Mouse (Mus musculus) liver, embryonic 13.5 days (tissue): ENCODE measurements around the gene Magi2. TPM values are rescaled to one million over a fixed set of nuclear protein-coding genes. Genes with fewer than 3 reads are reported as not detected.

ENCODE experiments used
- ATAC-seq: fragments of 200-750 bp; cut with Nextera tagmentation; 2 replicates; pipeline ENCODE4 v1.8.0; 2017; ENCODE audit warnings: low read depth, mild to moderate bottlenecking, moderate number of reproducible peaks, moderate library complexity
- DNase-seq: peaks from one replicate; pipeline ENCODE4 v3.0.0; 2022
- H3K27ac ChIP-seq: fragments of 300-500 bp; sonication (generic); 2 replicates; pipeline ENCODE4 v1.5.1; 2015; ENCODE audit warnings: moderate library complexity, mild to moderate bottlenecking, inconsistent platforms
- H3K27me3 ChIP-seq: fragments of 300-500 bp; sonication (generic); 2 replicates; pipeline ENCODE4 v1.6.1; 2015; ENCODE audit warnings: mild to moderate bottlenecking, inconsistent platforms
- H3K36me3 ChIP-seq: fragments of 300-500 bp; sonication (generic); 2 replicates; pipeline ENCODE4 v1.6.1; 2015; ENCODE audit warnings: mild to moderate bottlenecking, inconsistent platforms
- H3K4me1 ChIP-seq: fragments of 300-500 bp; sonication (generic); replicated peaks from 2 replicates; pipeline ENCODE4 v1.6.1; 2015; ENCODE audit warnings: inconsistent platforms
- H3K4me2 ChIP-seq: fragments of 300-500 bp; sonication (generic); 2 replicates; pipeline ENCODE4 v1.6.1; 2015; ENCODE audit warnings: inconsistent platforms, mild to moderate bottlenecking, moderate library complexity
- H3K4me3 ChIP-seq: fragments of 300-500 bp; sonication (generic); replicated peaks from 2 replicates; pipeline ENCODE4 v1.5.1; 2015; ENCODE audit warnings: mild to moderate bottlenecking, inconsistent platforms
- H3K9ac ChIP-seq: fragments of 300-500 bp; sonication (generic); 2 replicates; pipeline ENCODE4 v1.6.1; 2015; ENCODE audit warnings: mild to moderate bottlenecking, inconsistent platforms
- H3K9me3 ChIP-seq: fragments of 300-500 bp; sonication (generic); replicated peaks from 2 replicates; pipeline ENCODE4 v1.6.1; 2016; ENCODE audit warnings: inconsistent platforms
- WGBS: fragments of 180-500 bp; shearing (Covaris S2); methylation state at CpG from one replicate; pipeline ENCODE4 v1.1.7; 2015; ENCODE audit not compliant: insufficient replicate concordance; 5-methylcytosine and 5-hydroxymethylcytosine counted together
- polyA plus RNA-seq: library from polyadenylated mRNA; unstranded; fragments of >200 nt; fragmentation: Nextera tagmentation; extraction: Ambion mirVana; gene quantifications from 2 replicates; pipeline ENCODE4 v1.2.1, GENCODE M21; 2015

The Magi2 gene
- polyA plus RNA-seq, 1 experiment from 2014 or later: 0.28 TPM

- Histone ChIP-seq H3K4me1 (no peaks in the 10 kb centered on the region), H3K27ac (no peak overlapping the region), H3K4me2 (no peak overlapping the region), H3K9ac (no peak overlapping the region), H3K4me3 (no peak overlapping the region), H3K27me3 (no peaks in the 10 kb centered on the region), H3K9me3 (no peaks in the 10 kb centered on the region), H3K36me3 (no peaks in the 10 kb centered on the region)
- ATAC-seq (no peak), DNase-seq (no peak)
- 64% methylated on average over 12 of the region's 12 CpGs for WGBS
Observed at GRCm38 (mm10) chr5:19746865-19747514, 520.2 kb downstream of the Magi2 start.

DNA sequence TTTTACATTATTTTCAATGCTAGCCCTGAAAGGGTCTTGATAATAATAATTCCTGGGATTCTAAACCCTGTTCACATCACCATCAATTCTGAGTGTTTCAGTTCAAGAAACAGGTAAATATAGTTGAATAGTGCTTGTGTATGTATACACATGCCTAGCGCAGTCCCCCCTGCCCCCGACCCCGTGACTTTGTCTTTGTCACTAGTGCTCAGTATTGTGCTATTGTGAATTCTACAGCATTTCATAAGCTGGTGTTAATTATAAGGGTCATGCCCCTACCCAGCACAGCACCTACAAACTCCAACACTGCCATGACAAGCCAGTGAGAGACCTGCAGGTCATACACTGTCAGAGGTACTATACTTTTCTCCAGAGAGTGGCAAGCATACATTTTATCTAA lies 520.8 kb downstream of the Magi2 start:
- WGBS: 69% methylated on average over 3 of the region's 3 CpGs
- DNase-seq: no peak
- Histone ChIP-seq H3K4me3 (no peak overlapping the region), H3K4me1 (no peaks in the 10 kb centered on the region), H3K9me3 (no peaks in the 10 kb centered on the region), H3K36me3 (no peaks in the 10 kb centered on the region), H3K27me3 (no peaks in the 10 kb centered on the region), H3K4me2 (no peak overlapping the region), H3K27ac (no peak overlapping the region), H3K9ac (no peak overlapping the region)
- ATAC-seq: no peak

DNA sequence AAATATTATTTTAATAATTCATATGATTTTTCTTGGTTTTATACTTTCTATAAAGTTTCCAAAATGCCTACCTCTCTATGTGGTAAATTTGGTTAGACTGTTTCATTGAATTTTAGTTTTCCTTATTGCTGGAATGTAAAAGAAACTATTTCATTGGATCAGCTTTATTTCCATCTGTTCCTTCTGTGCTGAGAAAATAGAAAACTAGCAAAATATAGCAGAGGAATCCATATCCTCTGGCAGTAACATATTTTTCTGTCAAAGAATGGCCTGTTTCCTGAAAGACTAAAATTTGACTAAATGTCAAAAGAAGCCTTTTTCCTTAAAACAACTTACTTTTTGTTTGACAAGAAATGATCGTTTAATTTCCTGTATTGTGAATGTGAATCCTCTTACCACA lies 552.4 kb downstream of the Magi2 start:
- 61% methylated on average over 1 of the region's 1 CpGs for WGBS
- Histone ChIP-seq H3K4me2 (no peak overlapping the region), H3K36me3 (no peaks in the 10 kb centered on the region), H3K4me1 (no peaks in the 10 kb centered on the region), H3K9me3 (no peaks in the 10 kb centered on the region), H3K4me3 (no peak overlapping the region), H3K27ac (no peak overlapping the region), H3K9ac (no peak overlapping the region), H3K27me3 (no peaks in the 10 kb centered on the region)
- no peak for DNase-seq
- no peak for ATAC-seq

DNA sequence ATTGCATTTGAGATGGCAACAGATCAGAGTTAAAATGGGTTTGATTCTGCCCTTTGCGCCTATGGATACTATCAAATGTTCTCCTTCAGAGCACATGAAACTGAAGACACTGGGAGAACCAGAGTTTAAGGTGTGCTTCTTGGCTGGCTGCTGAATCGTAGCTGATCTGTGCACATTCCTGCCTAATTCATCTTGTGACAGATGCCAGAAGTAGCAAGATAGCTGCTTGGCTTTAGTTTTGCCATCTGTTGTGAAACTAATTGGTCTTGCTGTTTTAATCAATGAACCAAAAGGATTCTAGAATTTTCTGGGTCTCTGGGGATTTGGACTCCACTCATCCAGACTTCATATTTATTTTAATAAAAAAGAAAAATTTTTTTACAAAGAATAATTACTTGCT lies 553.2 kb downstream of the Magi2 start:
- 65% methylated on average over 2 of the region's 2 CpGs for WGBS
- Histone ChIP-seq H3K9ac (no peak overlapping the region), H3K36me3 (no peaks in the 10 kb centered on the region), H3K4me3 (no peak overlapping the region), H3K9me3 (no peaks in the 10 kb centered on the region), H3K4me1 (no peaks in the 10 kb centered on the region), H3K4me2 (no peak overlapping the region), H3K27me3 (no peaks in the 10 kb centered on the region), H3K27ac (no peak overlapping the region)
- DNase-seq (no peak), ATAC-seq (no peak)

GRCm38 (mm10) chr5:19785320-19785719 lies 558.5 kb downstream of the Magi2 start:
- H3K4me1 ChIP-seq: no peaks in the 10 kb centered on the region
- H3K9me3 ChIP-seq: no peaks in the 10 kb centered on the region
- H3K4me2 ChIP-seq: no peak overlapping the region
- H3K27me3 ChIP-seq: no peaks in the 10 kb centered on the region
- ATAC-seq (no peak), DNase-seq (no peak)
- no peak overlapping the region for H3K27ac ChIP-seq
- no peak overlapping the region for H3K9ac ChIP-seq
- H3K36me3 ChIP-seq: no peaks in the 10 kb centered on the region
- no peak overlapping the region for H3K4me3 ChIP-seq

DNA sequence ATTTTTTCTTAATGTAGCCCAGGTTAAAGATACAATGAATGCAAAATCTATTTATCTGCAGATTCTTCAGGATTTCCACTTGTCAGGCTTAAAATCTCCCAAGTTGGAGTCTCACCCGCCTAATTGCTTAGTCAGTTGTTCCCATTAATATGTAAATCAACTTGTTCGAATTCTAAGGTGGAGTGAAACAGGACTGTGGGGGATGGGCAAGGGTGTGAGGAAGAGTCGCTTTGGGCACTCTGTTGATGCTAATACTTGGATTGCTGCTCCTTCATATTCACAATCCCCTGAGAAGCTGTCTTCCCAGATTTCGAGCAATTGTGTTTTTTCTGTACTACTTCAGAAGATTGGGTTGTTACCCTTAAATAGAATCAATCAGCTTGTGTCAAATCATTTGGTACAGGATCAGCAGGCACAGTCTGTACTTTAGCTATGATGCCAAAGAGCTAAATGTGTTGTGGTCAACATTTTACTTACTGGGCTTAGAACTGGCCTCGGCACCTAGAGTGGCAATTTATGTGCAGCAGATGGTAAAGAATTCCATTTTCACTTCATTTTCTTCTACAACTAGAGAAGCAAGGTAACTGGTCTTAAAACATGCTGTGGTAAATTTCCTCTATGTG lies 560.8 kb downstream of the Magi2 start:
- H3K9ac ChIP-seq: no peak overlapping the region
- H3K27ac ChIP-seq: no peak overlapping the region
- ATAC-seq (no peak), DNase-seq (no peak)
- 46% methylated on average over 5 of the region's 5 CpGs for WGBS
- H3K4me1 ChIP-seq: no peaks in the 10 kb centered on the region
- no peaks in the 10 kb centered on the region for H3K27me3 ChIP-seq
- H3K4me3 ChIP-seq: no peak overlapping the region
- no peaks in the 10 kb centered on the region for H3K9me3 ChIP-seq
- no peak overlapping the region for H3K4me2 ChIP-seq
- no peaks in the 10 kb centered on the region for H3K36me3 ChIP-seq

GRCm38 (mm10) chr5:19803052-19803769 lies 576.4 kb downstream of the Magi2 start:
- no peak for DNase-seq
- Histone ChIP-seq H3K27me3 (no peaks in the 10 kb centered on the region), H3K4me2 (no peak overlapping the region), H3K9me3 (no peaks in the 10 kb centered on the region), H3K9ac (no peak overlapping the region), H3K27ac (no peak overlapping the region), H3K4me1 (no peaks in the 10 kb centered on the region), H3K4me3 (no peak overlapping the region), H3K36me3 (no peaks in the 10 kb centered on the region)
- WGBS: 67% methylated on average over 5 of the region's 5 CpGs
- no peak for ATAC-seq

- WGBS: 60% methylated on average over 2 of the region's 2 CpGs
- Histone ChIP-seq H3K4me1 (no peaks in the 10 kb centered on the region), H3K4me2 (no peak overlapping the region), H3K4me3 (no peak overlapping the region), H3K9ac (no peak overlapping the region), H3K27ac (no peak overlapping the region), H3K36me3 (no peaks in the 10 kb centered on the region), H3K9me3 (no peaks in the 10 kb centered on the region), H3K27me3 (no peaks in the 10 kb centered on the region)
- DNase-seq (no peak), ATAC-seq (no peak)
Observed at GRCm38 (mm10) chr5:19822502-19822901, 595.7 kb downstream of the Magi2 start.

DNA sequence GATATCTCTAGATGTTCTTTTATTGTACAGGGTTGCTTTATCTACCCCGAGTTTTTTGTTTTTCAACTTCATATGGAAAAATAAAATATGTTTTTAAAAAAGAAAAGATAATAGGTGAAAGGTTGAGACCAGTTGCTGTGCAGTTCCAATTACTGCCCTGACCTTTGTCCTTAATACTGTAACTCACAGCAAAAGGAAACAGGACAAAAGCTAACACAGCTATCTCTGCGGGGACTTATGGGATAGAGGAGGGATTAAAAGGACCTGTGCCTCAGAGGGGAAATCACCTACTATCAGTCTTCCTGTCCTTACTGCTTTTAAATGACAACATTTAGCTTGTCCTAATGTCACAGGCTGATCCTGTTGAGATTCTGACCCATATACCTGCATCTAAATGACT lies 599.1 kb downstream of the Magi2 start:
- no peaks in the 10 kb centered on the region for H3K4me1 ChIP-seq
- 49% methylated on average over 2 of the region's 2 CpGs for WGBS

GRCm38 (mm10) chr5:19829341-19829740 lies 602.5 kb downstream of the Magi2 start:
- no peaks in the 10 kb centered on the region for H3K36me3 ChIP-seq
- DNase-seq (no peak), ATAC-seq (no peak)
- H3K4me2 ChIP-seq: no peak overlapping the region
- no peak overlapping the region for H3K27ac ChIP-seq
- no peaks in the 10 kb centered on the region for H3K4me1 ChIP-seq
- no peaks in the 10 kb centered on the region for H3K27me3 ChIP-seq
- 69% methylated on average over 2 of the region's 2 CpGs for WGBS
- no peaks in the 10 kb centered on the region for H3K9me3 ChIP-seq
- no peak overlapping the region for H3K9ac ChIP-seq
- H3K4me3 ChIP-seq: no peak overlapping the region

More for the DNA sequence above, 599.1 kb downstream of the Magi2 start:
- Histone ChIP-seq H3K27me3 (no peaks in the 10 kb centered on the region), H3K27ac (no peak overlapping the region), H3K4me2 (no peak overlapping the region), H3K9me3 (no peaks in the 10 kb centered on the region), H3K9ac (no peak overlapping the region), H3K36me3 (no peaks in the 10 kb centered on the region), H3K4me3 (no peak overlapping the region)
- ATAC-seq: no peak
- no peak for DNase-seq

DNA sequence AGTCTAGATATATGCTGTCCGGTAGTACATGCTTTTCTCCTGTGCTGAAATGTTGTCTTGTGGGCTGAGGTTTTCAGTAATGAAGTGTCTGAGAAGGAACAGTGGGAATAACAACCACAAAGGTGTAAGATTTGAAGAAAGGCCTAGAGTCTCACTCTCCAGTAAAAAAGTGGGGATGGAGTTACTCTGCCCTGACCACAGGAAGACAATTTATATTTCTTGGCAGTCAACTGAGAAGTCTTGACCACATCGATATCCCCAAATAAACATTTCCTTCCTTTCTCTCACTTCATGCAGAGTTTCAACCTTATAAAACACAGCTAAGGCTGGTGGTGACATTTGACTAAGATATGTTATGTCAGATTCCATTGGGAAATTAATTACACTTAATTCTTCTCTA lies 636.0 kb downstream of the Magi2 start:
- 24% methylated on average over 2 of the region's 2 CpGs for WGBS
- ATAC-seq: no peak

DNA sequence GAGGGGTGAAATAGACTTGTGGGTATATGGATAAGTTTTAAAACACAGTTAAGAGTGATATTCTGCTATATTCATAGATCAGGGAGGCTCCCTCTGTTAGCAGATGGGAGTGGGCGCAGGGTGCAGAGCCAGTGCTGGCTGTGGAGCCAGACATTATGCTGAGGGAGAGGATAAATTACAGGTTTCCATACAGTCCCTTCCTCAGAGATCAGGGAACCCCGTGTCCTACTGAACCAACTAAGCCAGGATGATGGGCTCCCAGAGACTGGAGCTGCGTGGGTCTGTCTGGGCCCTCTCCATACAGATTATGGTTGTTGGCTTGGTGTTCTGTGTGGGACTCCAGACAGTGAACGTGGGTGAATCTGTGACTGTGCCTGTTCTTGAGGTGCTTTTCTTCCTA lies 643.6 kb downstream of the Magi2 start:
- Histone ChIP-seq H3K9ac (no peak overlapping the region), H3K27me3 (no peaks in the 10 kb centered on the region), H3K36me3 (no peaks in the 10 kb centered on the region), H3K27ac (no peak overlapping the region), H3K4me1 (no peaks in the 10 kb centered on the region), H3K9me3 (no peaks in the 10 kb centered on the region), H3K4me2 (no peak overlapping the region), H3K4me3 (no peak overlapping the region)
- no peak for ATAC-seq
- 60% methylated on average over 4 of the region's 4 CpGs for WGBS
- DNase-seq: no peak

More for the DNA sequence above, 636.0 kb downstream of the Magi2 start:
- Histone ChIP-seq H3K36me3 (no peaks in the 10 kb centered on the region), H3K27ac (no peak overlapping the region), H3K27me3 (no peaks in the 10 kb centered on the region), H3K9me3 (no peaks in the 10 kb centered on the region), H3K4me3 (no peak overlapping the region), H3K4me1 (no peaks in the 10 kb centered on the region), H3K4me2 (no peak overlapping the region), H3K9ac (no peak overlapping the region)
- no peak for DNase-seq
